Mouse (Mus musculus): Measurements from ENCODE around the gene Cdkl4. TPM values are rescaled to one million over a fixed set of nuclear protein-coding genes. Genes with fewer than 3 reads are reported as not detected.

Cdkl4 gene
- total and polyA plus RNA-seq, 2 experiments from 2014 or later, result 0.05 TPM; not detected in 1

DNA sequence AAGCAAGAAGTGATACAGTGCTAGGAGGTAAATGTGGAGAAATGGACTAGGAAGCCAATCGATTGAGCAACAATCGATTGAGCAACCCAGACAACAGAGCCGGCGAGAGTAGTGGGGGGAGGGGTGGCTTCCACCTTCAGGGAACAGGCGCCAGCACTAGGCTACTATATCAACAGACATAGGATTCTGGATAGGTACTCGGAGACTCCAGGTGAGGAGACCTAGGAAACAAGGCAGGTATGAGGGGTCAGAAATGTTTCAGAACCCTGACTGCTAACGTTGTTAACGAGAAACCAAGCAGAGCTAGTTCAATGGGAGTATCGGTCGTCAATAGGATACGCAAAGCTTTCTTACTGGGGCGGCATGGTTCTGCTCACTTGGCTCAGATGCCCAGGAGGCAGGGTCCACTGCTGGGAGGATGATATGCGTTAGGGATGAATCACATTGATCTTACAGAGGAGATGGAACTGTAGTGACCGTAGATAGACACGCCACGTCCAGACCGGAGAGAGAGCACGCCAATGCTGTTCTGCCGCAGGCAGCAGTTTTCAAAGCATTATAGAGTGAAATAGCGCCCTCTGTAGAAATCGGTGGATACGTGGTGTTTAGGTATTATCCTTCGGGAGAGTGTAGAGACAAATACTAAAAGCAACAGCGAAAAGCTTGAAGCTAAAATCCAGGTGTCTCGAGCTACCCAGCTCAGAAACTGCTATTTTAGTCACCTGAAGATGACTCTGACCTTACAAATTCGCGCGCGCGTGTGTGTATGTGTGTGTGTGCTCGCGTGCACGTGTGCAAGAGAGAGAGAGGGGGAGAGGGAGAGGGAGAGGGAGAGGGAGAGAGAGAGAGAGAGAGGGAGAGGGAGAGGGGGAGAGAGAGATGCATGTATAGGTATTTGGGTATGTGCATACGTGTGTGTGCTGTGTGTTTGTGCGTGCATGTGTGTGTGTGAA, 24.0 kb downstream of the Cdkl4 start:
- Histone ChIP-seq H3K27me3 (ENCODE audit: control insufficient read depth, insufficient read depth, low read length) (no peaks in the 10 kb centered on the region), H3K9me3 (replicated peaks; ENCODE audit: control insufficient read depth, low read length) (no peaks in the 10 kb centered on the region), H3K27ac (ENCODE audit: low read depth) (no peak overlapping the region), H3K36me3 (replicated peaks; ENCODE audit: control insufficient read depth, insufficient read depth, low read length) (no peaks in the 10 kb centered on the region), H3K9ac (replicated peaks; ENCODE audit: low read depth, low read length) (peak overlapping the region; percentile 39; the same call in 1 of the 2 replicates), H3K4me1 (ENCODE audit: control insufficient read depth, insufficient read depth) (no peaks in the 10 kb centered on the region), H3K4me3 (ENCODE audit: low read depth, low read length) (peak overlapping the region; percentile 63), H3K4me2 (ENCODE audit: low read depth, low read length) (peak overlapping the region; percentile 73)
- ATAC-seq (ENCODE audit: insufficient read depth, low read depth) (peak; percentile 89), DNase-seq (ENCODE audit: low spot score) (peak; percentile 86)
- TF ChIP-seq CTCF (IDR thresholded peaks at IDR 0.05; ENCODE audit: low read depth), result peak; percentile 73
- no peak for TF ChIP-seq EP300 (IDR thresholded peaks at IDR 0.05; ENCODE audit: low read depth)
- 4% methylated on average over 35 of the region's 35 CpGs for WGBS

DNA sequence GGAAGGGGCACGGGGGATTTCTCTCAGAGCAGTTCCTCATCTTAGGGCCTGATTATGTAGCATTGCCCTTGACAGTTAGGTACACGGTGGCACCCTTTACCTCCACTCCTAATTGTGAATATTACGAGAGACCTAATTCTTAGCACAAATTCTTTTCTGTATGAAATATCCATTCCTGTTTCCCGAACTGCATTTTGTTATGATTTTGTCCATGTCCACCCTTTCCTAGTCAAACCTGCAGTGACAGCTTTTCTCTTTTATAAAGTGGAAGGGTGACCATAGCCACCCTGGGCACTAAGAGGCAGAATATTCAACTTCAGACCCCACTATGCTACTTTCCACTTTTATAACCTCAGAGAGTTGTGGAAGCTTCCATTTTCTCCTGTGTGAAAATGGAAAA, 25.0 kb downstream of the Cdkl4 start:
- 72% methylated on average over 4 of the region's 4 CpGs for WGBS
- Histone ChIP-seq H3K9ac (replicated peaks; ENCODE audit: low read depth, low read length) (no peak overlapping the region), H3K36me3 (replicated peaks; ENCODE audit: control insufficient read depth, insufficient read depth, low read length) (no peaks in the 10 kb centered on the region), H3K27ac (ENCODE audit: low read depth) (no peak overlapping the region), H3K4me3 (ENCODE audit: low read depth, low read length) (no peak overlapping the region), H3K4me2 (ENCODE audit: low read depth, low read length) (0 out of 2 replicates have a peak overlapping the region, but pooled peaks have one; percentile 73), H3K9me3 (replicated peaks; ENCODE audit: control insufficient read depth, low read length) (no peaks in the 10 kb centered on the region), H3K27me3 (ENCODE audit: control insufficient read depth, insufficient read depth, low read length) (no peaks in the 10 kb centered on the region), H3K4me1 (ENCODE audit: control insufficient read depth, insufficient read depth) (no peaks in the 10 kb centered on the region)
- no peak for TF ChIP-seq EP300 (IDR thresholded peaks at IDR 0.05; ENCODE audit: low read depth)
- no peak for TF ChIP-seq CTCF (IDR thresholded peaks at IDR 0.05; ENCODE audit: low read depth)
- no peak for ATAC-seq (ENCODE audit: insufficient read depth, low read depth)
- DNase-seq (ENCODE audit: low spot score), result no peak

DNA sequence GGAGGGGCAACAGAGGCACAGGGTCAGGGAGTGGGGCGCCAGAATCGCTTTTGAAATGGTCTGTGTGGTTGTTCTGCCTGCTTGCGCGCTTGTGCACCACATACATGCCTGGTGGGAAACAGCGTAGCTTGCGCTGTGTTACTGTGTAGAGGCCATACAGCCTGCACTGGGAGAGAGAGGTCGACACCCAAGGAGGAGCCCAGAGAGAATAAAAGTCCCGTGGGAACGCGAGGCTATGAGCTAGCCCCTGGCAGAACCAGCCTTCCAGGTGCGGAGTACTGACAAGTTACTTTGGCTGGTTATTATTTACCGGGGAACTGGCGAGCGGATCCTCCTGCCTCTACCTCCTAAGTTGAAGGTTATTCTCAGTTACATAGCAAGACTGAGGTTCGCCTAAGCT, 26.6 kb downstream of the Cdkl4 start:
- ATAC-seq (ENCODE audit: insufficient read depth, low read depth) (no peak), DNase-seq (ENCODE audit: low spot score) (no peak)
- no peaks in the 10 kb centered on the region for H3K4me1 ChIP-seq (ENCODE audit: control insufficient read depth, insufficient read depth)
- H3K4me3 ChIP-seq (ENCODE audit: low read depth, low read length), result no peak overlapping the region
- no peak overlapping the region for H3K9ac ChIP-seq (replicated peaks; ENCODE audit: low read depth, low read length)
- no peaks in the 10 kb centered on the region for H3K9me3 ChIP-seq (replicated peaks; ENCODE audit: control insufficient read depth, low read length)
- H3K4me2 ChIP-seq (ENCODE audit: low read depth, low read length), result no peak overlapping the region
- no peaks in the 10 kb centered on the region for H3K36me3 ChIP-seq (replicated peaks; ENCODE audit: control insufficient read depth, insufficient read depth, low read length)
- 76% methylated on average over 15 of the region's 15 CpGs for whole genome bisulfite sequencing
- no peaks in the 10 kb centered on the region for H3K27me3 ChIP-seq (ENCODE audit: control insufficient read depth, insufficient read depth, low read length)
- no peak for TF ChIP-seq EP300 (IDR thresholded peaks at IDR 0.05; ENCODE audit: low read depth)
- no peak for TF ChIP-seq CTCF (IDR thresholded peaks at IDR 0.05; ENCODE audit: low read depth)
- no peak overlapping the region for H3K27ac ChIP-seq (ENCODE audit: low read depth)

DNA sequence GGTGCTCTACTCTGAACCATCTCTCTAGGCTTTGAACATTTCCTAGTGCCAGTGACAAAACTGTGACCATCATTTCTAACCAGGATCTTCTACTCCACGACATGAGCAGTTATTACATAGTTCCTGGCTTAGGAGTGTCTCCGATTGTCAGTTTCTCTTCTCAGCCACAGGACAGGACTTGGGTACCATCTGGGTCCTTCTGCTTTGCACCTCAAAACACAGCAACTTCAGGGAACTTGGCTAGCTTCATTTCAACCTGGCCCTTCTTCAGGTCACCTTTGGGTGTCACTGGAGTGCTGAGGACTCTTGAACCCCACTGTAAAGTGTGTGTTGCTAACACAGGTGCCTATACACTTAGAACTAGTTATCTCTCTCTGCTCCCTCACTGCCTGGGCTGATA, 30.8 kb downstream of the Cdkl4 start:
- Histone ChIP-seq H3K27me3 (ENCODE audit: control insufficient read depth, insufficient read depth, low read length) (no peaks in the 10 kb centered on the region), H3K9me3 (replicated peaks; ENCODE audit: control insufficient read depth, low read length) (no peaks in the 10 kb centered on the region), H3K27ac (ENCODE audit: low read depth) (no peak overlapping the region), H3K4me1 (ENCODE audit: control insufficient read depth, insufficient read depth) (no peaks in the 10 kb centered on the region), H3K36me3 (replicated peaks; ENCODE audit: control insufficient read depth, insufficient read depth, low read length) (no peaks in the 10 kb centered on the region), H3K4me3 (ENCODE audit: low read depth, low read length) (no peak overlapping the region), H3K9ac (replicated peaks; ENCODE audit: low read depth, low read length) (no peak overlapping the region), H3K4me2 (ENCODE audit: low read depth, low read length) (no peak overlapping the region)
- DNase-seq (ENCODE audit: low spot score) (no peak), ATAC-seq (ENCODE audit: insufficient read depth, low read depth) (no peak)
- no peak for TF ChIP-seq EP300 (IDR thresholded peaks at IDR 0.05; ENCODE audit: low read depth)
- no peak for TF ChIP-seq CTCF (IDR thresholded peaks at IDR 0.05; ENCODE audit: low read depth)
- WGBS, result 84% methylated on average over 2 of the region's 2 CpGs

DNA sequence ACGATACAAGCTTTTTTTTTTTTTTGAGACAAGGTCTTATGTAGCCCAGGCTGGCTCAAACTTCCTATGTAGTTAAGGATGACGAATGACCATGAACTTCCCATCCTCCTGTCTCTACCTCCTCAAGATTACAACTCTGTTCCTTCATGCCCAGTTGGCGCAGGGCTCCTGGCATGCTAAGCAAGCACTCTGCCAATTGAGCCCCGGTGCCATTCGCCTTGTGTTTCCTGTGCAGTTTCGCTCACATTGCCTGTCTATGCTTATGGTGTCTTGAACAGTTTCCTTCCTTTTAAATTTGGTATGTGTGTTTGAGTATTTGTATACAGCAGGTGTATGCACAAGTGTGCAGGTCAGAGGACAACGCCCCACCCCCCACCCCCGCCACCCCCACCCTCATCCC, 31.4 kb downstream of the Cdkl4 start:
- no peak overlapping the region for H3K4me3 ChIP-seq (ENCODE audit: low read depth, low read length)
- no peak overlapping the region for H3K4me2 ChIP-seq (ENCODE audit: low read depth, low read length)
- no peaks in the 10 kb centered on the region for H3K9me3 ChIP-seq (replicated peaks; ENCODE audit: control insufficient read depth, low read length)
- DNase-seq (ENCODE audit: low spot score) (no peak), ATAC-seq (ENCODE audit: insufficient read depth, low read depth) (no peak)
- no peaks in the 10 kb centered on the region for H3K4me1 ChIP-seq (ENCODE audit: control insufficient read depth, insufficient read depth)
- no peak overlapping the region for H3K27ac ChIP-seq (ENCODE audit: low read depth)
- no peak overlapping the region for H3K9ac ChIP-seq (replicated peaks; ENCODE audit: low read depth, low read length)
- TF ChIP-seq CTCF (IDR thresholded peaks at IDR 0.05; ENCODE audit: low read depth), result no peak
- no peak for TF ChIP-seq EP300 (IDR thresholded peaks at IDR 0.05; ENCODE audit: low read depth)
- no peaks in the 10 kb centered on the region for H3K27me3 ChIP-seq (ENCODE audit: control insufficient read depth, insufficient read depth, low read length)
- H3K36me3 ChIP-seq (replicated peaks; ENCODE audit: control insufficient read depth, insufficient read depth, low read length), result no peaks in the 10 kb centered on the region
- WGBS, result 84% methylated on average over 8 of the region's 8 CpGs
